Mouse (Mus musculus): Measurements from ENCODE around the gene Fam57a. TPM values are rescaled to one million over a fixed set of nuclear protein-coding genes. Genes with fewer than 3 reads are reported as not detected.

Fam57a gene
- polyA plus RNA-seq, 1 experiment: 1.2 TPM

DNA sequence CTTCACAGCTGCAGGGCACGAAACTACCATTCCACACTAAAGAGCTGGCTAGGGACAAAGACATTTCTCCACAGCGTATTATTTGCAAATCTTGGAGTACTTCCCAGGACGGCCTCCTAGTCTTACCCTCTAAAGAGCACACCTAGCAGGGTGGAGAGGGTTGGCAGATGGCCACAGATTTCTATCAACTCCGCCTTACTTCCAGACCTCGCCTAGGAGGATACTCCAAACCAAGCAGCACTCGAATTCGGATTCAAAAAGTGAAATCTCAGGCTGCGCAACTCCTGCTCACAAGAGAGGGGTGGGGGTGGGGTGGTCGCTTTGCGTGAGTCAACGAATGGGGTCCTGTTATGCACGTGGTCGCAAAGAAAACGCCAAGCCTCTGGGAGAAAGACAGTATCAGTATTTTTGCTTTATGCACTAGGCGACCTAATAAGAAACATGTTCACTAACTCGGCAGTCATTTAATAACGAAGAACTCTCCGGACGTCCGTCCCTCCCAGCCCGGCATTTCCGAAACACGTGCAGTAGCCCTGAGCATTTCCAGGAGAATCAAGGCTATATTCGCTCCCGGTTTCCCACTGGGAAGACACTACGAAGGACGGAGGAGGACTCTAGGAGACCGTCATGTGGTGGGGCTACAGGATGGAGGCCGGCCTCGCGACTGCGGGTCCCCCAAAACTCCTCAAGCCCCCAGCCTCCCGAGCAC lies 37.4 kb downstream of the Fam57a start:
- Histone ChIP-seq H3K27ac (ENCODE audit: control insufficient read depth, insufficient read depth, low read depth, low read length, poor library complexity) (peak overlapping the region; percentile 53), H3K4me1 (ENCODE audit: control insufficient read depth, insufficient read depth, low read length) (no peaks in the 10 kb centered on the region), H3K4me3 (replicated peaks; ENCODE audit: control insufficient read depth, low read depth, low read length) (peak overlapping the region; percentile 84)
- 1% methylated on average over 33 of the region's 33 CpGs for WGBS
- TF ChIP-seq POLR2A (IDR thresholded peaks at IDR 0.05; ENCODE audit: borderline replicate concordance, control insufficient read depth, low read depth, low read length): no peak
- TF ChIP-seq CTCF (IDR thresholded peaks at IDR 0.05; ENCODE audit: control insufficient read depth, insufficient read depth, low read length): no peak

DNA sequence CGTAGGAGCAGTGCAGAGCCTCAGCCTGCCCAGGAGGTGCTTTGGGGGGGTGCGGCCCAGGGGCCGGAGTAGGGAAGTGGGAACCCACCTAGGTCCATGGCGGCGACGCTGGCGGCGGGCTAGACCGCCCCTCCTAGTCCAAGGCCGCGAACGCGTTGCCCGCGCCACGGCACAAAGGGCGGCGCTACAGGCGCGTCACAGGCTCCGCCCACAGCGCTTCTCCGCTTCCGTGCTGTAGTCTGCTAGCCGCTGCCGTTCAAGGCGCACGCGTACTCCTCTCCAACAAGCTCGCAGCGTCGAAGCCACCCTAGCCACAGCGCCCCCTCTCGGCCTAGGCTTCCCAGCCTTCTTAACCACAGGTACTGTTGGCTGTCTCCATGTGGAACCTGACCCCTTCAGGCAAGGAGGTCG lies 37.9 kb downstream of the Fam57a start, which contains the start of the genes Dbil5 and Gemin4:
Dbil5 (plus strand) TSS at position 219 of the 411 bp plus-strand sequence.
Gemin4 (minus strand) TSS at position 275 of the 411 bp plus-strand sequence.
- under 1% methylated on average over 35 of the region's 35 CpGs for WGBS
- TF ChIP-seq CTCF (IDR thresholded peaks at IDR 0.05; ENCODE audit: control insufficient read depth, insufficient read depth, low read length): peak; percentile 99
- peak; percentile 90; the same call in 1 of the 2 replicates for TF ChIP-seq POLR2A (IDR thresholded peaks at IDR 0.05; ENCODE audit: borderline replicate concordance, control insufficient read depth, low read depth, low read length)
- Histone ChIP-seq H3K4me1 (ENCODE audit: control insufficient read depth, insufficient read depth, low read length) (no peaks in the 10 kb centered on the region), H3K27ac (ENCODE audit: control insufficient read depth, insufficient read depth, low read depth, low read length, poor library complexity) (peak within 1 kb of the TSS; percentile 53), H3K4me3 (replicated peaks; ENCODE audit: control insufficient read depth, low read depth, low read length) (peak within 1 kb of the TSS; percentile 84)

DNA sequence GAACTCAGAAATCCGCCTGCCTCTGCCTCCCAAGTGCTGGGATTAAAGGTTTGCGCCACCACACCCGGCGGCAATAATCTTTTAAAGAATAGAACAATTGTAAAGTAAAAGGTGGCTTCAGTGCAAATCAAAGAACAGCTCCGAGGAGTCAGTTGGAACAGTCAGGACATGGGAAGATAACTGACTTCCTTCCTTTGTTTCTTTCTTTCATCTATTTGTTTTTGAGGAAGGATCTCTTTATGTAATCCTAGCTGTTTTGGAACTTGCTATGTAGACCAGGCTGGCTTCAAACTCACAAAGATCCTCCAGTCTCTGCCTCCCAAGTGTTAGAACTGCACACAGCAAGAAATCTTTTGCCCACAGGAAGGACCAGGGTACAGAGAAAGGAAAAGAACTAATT lies 45.2 kb downstream of the Fam57a start:
- H3K4me1 ChIP-seq (ENCODE audit: control insufficient read depth, insufficient read depth, low read length): no peaks in the 10 kb centered on the region
- 86% methylated on average over 5 of the region's 5 CpGs for WGBS
- no peak overlapping the region for H3K27ac ChIP-seq (ENCODE audit: control insufficient read depth, insufficient read depth, low read depth, low read length, poor library complexity)
- TF ChIP-seq CTCF (IDR thresholded peaks at IDR 0.05; ENCODE audit: control insufficient read depth, insufficient read depth, low read length) (no peak), POLR2A (IDR thresholded peaks at IDR 0.05; ENCODE audit: borderline replicate concordance, control insufficient read depth, low read depth, low read length) (no peak)
- H3K4me3 ChIP-seq (replicated peaks; ENCODE audit: control insufficient read depth, low read depth, low read length): no peak overlapping the region

DNA sequence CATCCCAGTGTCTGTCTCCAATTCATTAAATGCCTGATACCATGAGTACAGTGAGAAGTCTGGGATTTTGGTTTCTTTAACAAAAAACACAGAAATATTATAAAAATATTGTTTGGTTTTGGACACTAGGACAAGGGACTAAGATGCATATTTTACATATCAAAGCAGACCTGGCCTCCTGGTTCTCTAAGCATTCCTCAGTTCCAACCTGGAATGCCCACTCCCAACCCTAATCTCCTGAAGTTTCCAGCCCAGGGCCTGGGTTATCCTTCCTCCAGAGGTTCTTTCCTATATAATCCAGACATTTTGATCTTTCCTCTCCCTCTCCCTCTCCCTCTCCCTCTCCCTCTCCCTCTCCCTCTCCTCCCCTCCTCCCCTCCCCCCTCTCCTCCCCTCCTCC lies 45.6 kb downstream of the Fam57a start:
- Histone ChIP-seq H3K27ac (ENCODE audit: control insufficient read depth, insufficient read depth, low read depth, low read length, poor library complexity) (no peak overlapping the region), H3K4me3 (replicated peaks; ENCODE audit: control insufficient read depth, low read depth, low read length) (no peak overlapping the region), H3K4me1 (ENCODE audit: control insufficient read depth, insufficient read depth, low read length) (no peaks in the 10 kb centered on the region)
- no peak for TF ChIP-seq CTCF (IDR thresholded peaks at IDR 0.05; ENCODE audit: control insufficient read depth, insufficient read depth, low read length)
- TF ChIP-seq POLR2A (IDR thresholded peaks at IDR 0.05; ENCODE audit: borderline replicate concordance, control insufficient read depth, low read depth, low read length): no peak

DNA sequence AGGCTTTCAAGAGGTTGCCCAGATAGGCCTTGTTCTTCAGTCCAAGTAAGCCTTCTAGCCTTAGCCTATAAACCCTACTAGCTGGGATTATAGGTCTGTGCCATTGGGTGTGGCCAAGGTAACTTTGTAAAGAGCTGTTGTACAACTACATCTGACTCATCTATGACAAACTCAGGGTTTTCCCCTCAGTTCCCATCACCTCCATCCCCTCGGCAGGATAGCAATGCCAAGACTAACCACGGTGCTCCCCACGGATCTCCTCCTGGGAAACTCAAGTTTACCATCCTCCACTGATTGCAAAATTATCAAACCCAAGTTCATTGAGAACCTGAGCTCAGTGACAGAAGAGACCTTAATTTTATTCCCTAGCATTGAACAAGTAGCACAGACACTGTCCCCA lies 56.7 kb downstream of the Fam57a start:
- 83% methylated on average over 3 of the region's 3 CpGs for WGBS
- H3K4me3 ChIP-seq (replicated peaks; ENCODE audit: control insufficient read depth, low read depth, low read length): no peak overlapping the region
- TF ChIP-seq CTCF (IDR thresholded peaks at IDR 0.05; ENCODE audit: control insufficient read depth, insufficient read depth, low read length) (no peak), POLR2A (IDR thresholded peaks at IDR 0.05; ENCODE audit: borderline replicate concordance, control insufficient read depth, low read depth, low read length) (no peak)

DNA sequence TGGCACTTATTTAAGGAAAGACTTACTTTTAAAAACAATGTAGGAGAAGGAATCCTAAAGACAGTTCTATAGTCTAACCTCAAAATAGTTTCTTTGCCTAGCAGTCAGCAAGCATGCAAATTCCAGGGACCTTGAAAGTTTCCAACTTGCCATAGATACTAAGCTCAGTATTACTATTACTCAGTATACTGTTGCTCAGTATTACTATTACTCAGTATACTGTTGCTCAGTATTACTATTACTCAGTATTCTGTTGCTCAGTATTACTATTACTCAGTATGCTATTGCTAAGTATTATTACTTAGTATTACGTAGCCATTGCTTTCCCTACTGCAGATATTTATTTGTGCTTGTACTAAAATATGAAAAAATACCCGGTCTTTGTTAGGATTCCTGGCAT lies 60.3 kb downstream of the Fam57a start:
- H3K27ac ChIP-seq (ENCODE audit: control insufficient read depth, insufficient read depth, low read depth, low read length, poor library complexity): no peak overlapping the region
- no peak overlapping the region for H3K4me3 ChIP-seq (replicated peaks; ENCODE audit: control insufficient read depth, low read depth, low read length)
- 89% methylated on average over 2 of the region's 2 CpGs for WGBS
- TF ChIP-seq CTCF (IDR thresholded peaks at IDR 0.05; ENCODE audit: control insufficient read depth, insufficient read depth, low read length) (no peak), POLR2A (IDR thresholded peaks at IDR 0.05; ENCODE audit: borderline replicate concordance, control insufficient read depth, low read depth, low read length) (no peak)
- no peaks in the 10 kb centered on the region; the same call in 1 of the 2 replicates for H3K4me1 ChIP-seq (ENCODE audit: control insufficient read depth, insufficient read depth, low read length)

More for the DNA sequence above, 56.7 kb downstream of the Fam57a start:
- Histone ChIP-seq H3K27ac (ENCODE audit: control insufficient read depth, insufficient read depth, low read depth, low read length, poor library complexity) (no peak overlapping the region), H3K4me1 (ENCODE audit: control insufficient read depth, insufficient read depth, low read length) (no peaks in the 10 kb centered on the region)

DNA sequence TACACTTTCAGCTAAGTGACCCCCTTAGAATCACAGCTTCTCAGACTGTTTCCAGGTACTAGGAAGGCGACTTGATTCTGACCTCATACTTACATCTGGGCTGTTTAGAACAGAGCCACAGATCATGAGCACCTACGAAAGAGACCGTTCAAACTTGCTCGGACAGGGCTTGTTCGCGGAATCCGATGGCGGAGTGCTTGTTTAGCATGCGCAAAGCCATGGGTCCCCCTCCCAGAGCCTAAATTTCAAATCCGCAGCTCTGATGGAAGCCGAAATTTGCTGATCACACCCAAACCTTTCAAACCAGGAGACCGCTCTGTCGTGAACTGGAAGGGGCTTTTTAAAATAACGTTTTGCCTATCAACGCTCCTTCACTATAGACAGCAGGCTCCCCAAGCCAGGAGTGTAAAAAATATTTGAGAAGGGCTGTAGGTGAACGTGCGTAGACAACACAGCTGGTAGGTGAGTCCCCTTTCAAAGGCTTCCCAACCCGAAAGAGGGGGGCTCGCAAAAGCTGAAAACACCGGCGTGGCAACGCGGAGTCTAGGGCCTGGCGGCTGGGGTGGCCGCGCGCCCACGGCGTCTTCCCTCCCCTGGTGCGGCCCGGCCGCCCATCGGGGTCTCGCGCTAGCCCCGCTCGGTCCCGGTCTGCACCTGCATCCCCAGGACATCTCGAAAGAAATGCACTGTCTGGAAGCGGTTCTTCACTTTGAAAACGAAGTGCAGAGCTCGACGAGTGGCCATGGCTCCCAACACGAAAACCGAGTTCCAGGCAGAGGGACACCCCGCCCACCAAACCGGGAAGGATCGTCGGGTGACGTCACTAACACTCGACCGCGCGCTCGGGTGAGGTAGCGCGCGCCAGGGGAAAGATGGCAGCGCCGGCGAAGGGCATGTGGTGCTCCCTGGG lies 63.7 kb downstream of the Fam57a start, which contains the start of the genes Mrm3 and Glod4:
Mrm3 (plus strand) TSS at position 815 of the 910 bp plus-strand sequence.
Glod4 (minus strand) TSS at position 825 of the 910 bp plus-strand sequence.
- TF ChIP-seq CTCF (IDR thresholded peaks at IDR 0.05; ENCODE audit: control insufficient read depth, insufficient read depth, low read length) (no peak), POLR2A (IDR thresholded peaks at IDR 0.05; ENCODE audit: borderline replicate concordance, control insufficient read depth, low read depth, low read length) (peak; percentile 78; the same call in 1 of the 2 replicates)
- no peak within 1 kb of the TSS; the same call in 1 of the 2 replicates for H3K27ac ChIP-seq (ENCODE audit: control insufficient read depth, insufficient read depth, low read depth, low read length, poor library complexity)
- under 1% methylated on average over 61 of the region's 61 CpGs for WGBS
- H3K4me3 ChIP-seq (replicated peaks; ENCODE audit: control insufficient read depth, low read depth, low read length): peak within 1 kb of the TSS; percentile 83
- no peaks in the 10 kb centered on the region; the same call in 1 of the 2 replicates for H3K4me1 ChIP-seq (ENCODE audit: control insufficient read depth, insufficient read depth, low read length)

All from bone marrow, adult 2 months (tissue).